Comparison of ENCODE assay signal across 21 mouse cellular contexts in the genomic region with DNA sequence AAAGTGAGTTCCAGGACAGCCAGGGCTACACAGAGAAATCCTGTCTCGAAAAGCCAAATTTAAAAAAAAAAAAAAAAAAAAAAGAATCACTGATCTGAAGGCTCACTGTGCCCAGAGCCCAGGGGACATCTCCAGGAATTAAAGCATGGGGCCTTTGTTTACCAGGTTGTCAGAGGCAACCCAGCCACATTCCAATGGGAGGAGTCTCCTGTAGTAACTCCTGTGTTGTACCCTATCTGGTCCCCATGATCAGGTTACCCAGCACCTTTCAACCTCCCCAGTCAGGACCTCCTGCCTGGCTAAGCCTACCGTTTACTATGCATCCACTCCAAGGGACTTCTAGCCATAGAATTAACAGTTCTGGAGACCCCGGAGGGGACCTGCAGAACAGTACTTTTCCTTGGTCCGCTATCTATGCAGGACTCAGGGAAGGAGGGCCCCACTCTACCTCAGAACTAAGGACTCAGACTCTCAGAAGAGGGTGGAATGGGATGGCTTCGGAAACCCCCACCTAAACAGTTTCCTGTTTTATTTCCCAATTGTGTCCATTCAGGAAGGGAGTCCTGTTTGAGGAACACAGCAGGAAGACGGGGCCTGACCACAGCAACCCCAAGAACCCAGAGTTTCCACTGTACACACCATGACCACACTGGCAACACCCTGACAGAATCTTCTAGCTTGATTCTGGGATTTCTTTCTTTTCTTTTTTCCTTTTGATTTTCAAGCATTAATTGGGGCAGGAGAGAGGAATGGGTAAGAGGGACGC.
DNase-seq lines count a peak whose midpoint lies in the region; ATAC-seq and TF ChIP-seq lines count a peak whose summit lies in the region.
"Had no signal": no experiment of that assay in that cellular context is flagged by ENCODE, and none has a peak within 500 bp of the region (broad histone marks: within the 10 kb centered on the region; RNA-seq: fewer than 3 reads in every experiment).

No protein-coding gene starts in this region.

- no peak overlapping the region for H3K27ac ChIP-seq in kidney, embryonic 16.5 days (ENCODE audit: low read length)
- no peak overlapping the region for H3K27ac ChIP-seq in stomach, postnatal 0 days (replicated peaks)
- H3K27ac ChIP-seq: embryonic facial prominence, embryonic 15.5 days; forebrain, embryonic 10.5 days; hindbrain, embryonic 12.5 days; left cerebral cortex, adult 2 months; liver, embryonic 13.5 days; midbrain, embryonic 12.5 days; neural tube, embryonic 15.5 days had no signal

- H3K4me2 ChIP-seq in kidney, embryonic 16.5 days (replicated peaks; ENCODE audit: low read depth, low read length), result no peak overlapping the region
- H3K4me2 ChIP-seq in stomach, postnatal 0 days (replicated peaks; ENCODE audit: low read depth), result no peak overlapping the region
- H3K4me2 ChIP-seq: embryonic facial prominence, embryonic 15.5 days; hindbrain, embryonic 12.5 days; liver, embryonic 13.5 days; midbrain, embryonic 12.5 days; neural tube, embryonic 15.5 days had no signal

- no peaks in the 10 kb centered on the region for H3K36me3 ChIP-seq in kidney, embryonic 16.5 days (ENCODE audit: insufficient read depth, low read length)
- no peaks in the 10 kb centered on the region for H3K36me3 ChIP-seq in stomach, postnatal 0 days (ENCODE audit: control insufficient read depth, insufficient read depth, low read length)
- H3K36me3 ChIP-seq: embryonic facial prominence, embryonic 15.5 days; forebrain, embryonic 10.5 days; hindbrain, embryonic 12.5 days; liver, embryonic 13.5 days; midbrain, embryonic 12.5 days; neural tube, embryonic 15.5 days had no signal

- no peak for TF ChIP-seq CTCF in stomach, postnatal 0 days (IDR thresholded peaks at IDR 0.05; ENCODE audit: low read depth)

- no peak overlapping the region for H3K9ac ChIP-seq in kidney, embryonic 16.5 days (replicated peaks; ENCODE audit: low read length)
- no peak overlapping the region for H3K9ac ChIP-seq in stomach, postnatal 0 days (ENCODE audit: low read length)
- H3K9ac ChIP-seq: embryonic facial prominence, embryonic 15.5 days; hindbrain, embryonic 12.5 days; liver, embryonic 13.5 days; midbrain, embryonic 12.5 days; neural tube, embryonic 15.5 days had no signal

- peak; percentile 88 for DNase-seq in heart, adult 11 months
- DNase-seq in heart, postnatal 14 days, result no peak
- no peak for DNase-seq in kidney, adult 11 months
- peak; percentile 76 for DNase-seq in ZHBTc4 (ENCODE audit: low read depth, low spot score)
- DNase-seq in ovary, postnatal 14 days (ENCODE audit: low spot score), result no peak
- DNase-seq in stomach, postnatal 0 days (ENCODE audit: low spot score), result no peak
- DNase-seq: adrenal gland, postnatal 25 days; cerebellum, adult 9-10 months; gastrocnemius, postnatal 10 days; kidney, postnatal 14 days; liver, embryonic 13.5 days; lung, postnatal 4 days; thymus, postnatal 4 days had no signal

- ATAC-seq in kidney, embryonic 16.5 days (ENCODE audit: low FRiP score, low TSS enrichment), result 0 out of 2 replicates have a peak, but pooled peaks have one; percentile 20
- ATAC-seq in hematopoietic stem cell, adult 5-6 weeks (replicated peaks in 1 of 2; ENCODE audit: insufficient read depth in 1 of 2, low FRiP score in 2 of 2, low TSS enrichment in 1 of 2, low read depth in 1 of 2, poor library complexity in 2 of 2, severe bottlenecking in 2 of 2), result peak; percentile 29 to 48; a peak in 2 of 4 replicates
- ATAC-seq in stomach, postnatal 0 days (ENCODE audit: low FRiP score, low TSS enrichment), result no peak

- no peak overlapping the region for H3K4me3 ChIP-seq in kidney, embryonic 16.5 days (ENCODE audit: low read length)
- H3K4me3 ChIP-seq in stomach, postnatal 0 days (ENCODE audit: low read depth, low read length), result no peak overlapping the region
- H3K4me3 ChIP-seq: embryonic facial prominence, embryonic 15.5 days; forebrain, embryonic 10.5 days; hindbrain, embryonic 12.5 days; left cerebral cortex, adult 2 months; liver, embryonic 13.5 days; midbrain, embryonic 12.5 days; neural tube, embryonic 15.5 days had no signal

- intact Hi-C loops in heart, postnatal 14 days (cut with DNase I), result no loop called here

- H3K27me3 ChIP-seq in kidney, embryonic 16.5 days (ENCODE audit: insufficient read depth, low read length), result no peaks in the 10 kb centered on the region
- H3K27me3 ChIP-seq in stomach, postnatal 0 days (ENCODE audit: control insufficient read depth, insufficient read depth, low read length), result no peaks in the 10 kb centered on the region
- H3K27me3 ChIP-seq: embryonic facial prominence, embryonic 15.5 days; hindbrain, embryonic 12.5 days; liver, embryonic 13.5 days; neural tube, embryonic 15.5 days had no signal

- no peak for TF ChIP-seq EP300 in stomach, postnatal 0 days (optimal IDR thresholded peaks at IDR 0.05)

- peaks cover 36% of the 10 kb centered on the region for H3K4me1 ChIP-seq in kidney, embryonic 16.5 days (ENCODE audit: insufficient read depth, low read length)
- peaks cover 3% of the 10 kb centered on the region for H3K4me1 ChIP-seq in stomach, postnatal 0 days (replicated peaks; ENCODE audit: control insufficient read depth, insufficient read depth)

- no peaks in the 10 kb centered on the region for H3K9me3 ChIP-seq in kidney, embryonic 16.5 days (ENCODE audit: low read length)
- H3K9me3 ChIP-seq in stomach, postnatal 0 days (ENCODE audit: control insufficient read depth, low read length), result no peaks in the 10 kb centered on the region
- H3K9me3 ChIP-seq: embryonic facial prominence, embryonic 15.5 days; forebrain, embryonic 10.5 days; hindbrain, embryonic 12.5 days; liver, embryonic 13.5 days; midbrain, embryonic 12.5 days; neural tube, embryonic 15.5 days had no signal

- WGBS in kidney, embryonic 16.5 days, result 58% methylated on average over 7 of the region's 7 CpGs
- 51% methylated on average over 7 of the region's 7 CpGs for WGBS in stomach, postnatal 0 days

Comparison
In these comparisons a context has a peak if more than half of its experiments do, and no peak if none do; other contexts are left out.
1. DNase-seq: peak in heart, adult 11 months (single experiment) and ZHBTc4 (single experiment); none in heart, postnatal 14 days (0 of 2), kidney, adult 11 months (single experiment), ovary, postnatal 14 days (single experiment) and stomach, postnatal 0 days (single experiment).